Mouse (Mus musculus): ENCODE data around the gene Gpr183. TPM values are rescaled to one million over a fixed set of nuclear protein-coding genes. Genes with fewer than 3 reads are reported as not detected.

Gene Gpr183
- polyA plus RNA-seq, 1 experiment: 0.06 TPM

DNA sequence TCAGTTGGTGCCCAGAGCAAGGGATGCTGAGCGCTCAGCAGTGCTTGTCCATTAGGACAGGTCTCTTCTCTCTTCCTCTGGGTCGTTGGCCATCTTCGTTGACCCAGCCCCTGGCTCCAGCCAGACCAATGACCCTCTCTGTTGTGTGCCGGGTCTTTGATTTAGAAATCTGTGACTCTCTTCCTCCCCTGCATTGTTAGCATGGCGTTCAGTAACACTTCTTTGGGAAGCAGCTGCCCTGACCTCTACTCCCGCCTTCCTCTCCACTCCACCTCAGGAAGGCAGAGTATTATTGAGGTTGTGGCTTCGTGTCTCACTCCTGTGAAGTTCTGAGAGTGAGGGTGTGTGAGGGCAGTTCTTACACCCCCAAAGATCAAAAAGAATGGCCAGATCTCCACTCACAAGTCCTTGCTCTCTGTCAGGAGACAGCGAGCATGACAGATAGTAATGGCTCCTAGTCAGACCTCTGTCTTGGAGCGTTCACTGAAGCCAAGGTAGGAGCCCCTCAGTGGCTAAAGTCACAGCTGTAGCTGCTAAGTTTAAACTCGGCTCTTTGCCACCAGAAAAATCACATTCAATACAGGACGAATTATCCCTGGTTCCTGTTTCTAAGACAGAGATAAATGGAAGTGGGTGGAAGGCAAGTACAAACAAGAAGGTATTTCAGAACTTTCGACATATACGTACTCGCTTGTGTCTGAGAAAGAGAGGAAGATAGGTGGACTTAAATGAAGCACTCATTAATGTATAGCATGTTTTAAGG lies 2.7 kb downstream of the Gpr183 start:
- Histone ChIP-seq H3K27me3 (ENCODE audit: control insufficient read depth, insufficient read depth, insufficient read length) (no peaks in the 10 kb centered on the region), H3K4me3 (ENCODE audit: insufficient read depth, poor library complexity, severe bottlenecking) (no peak overlapping the region), H3K79me2 (ENCODE audit: control insufficient read depth, insufficient read depth) (no peaks in the 10 kb centered on the region), H3ac (ENCODE audit: control insufficient read depth, insufficient read length, low read depth) (no peak overlapping the region), H3K36me3 (ENCODE audit: control insufficient read depth, insufficient read depth) (no peaks in the 10 kb centered on the region), H3K79me3 (ENCODE audit: low read depth) (no peaks in the 10 kb centered on the region)
- TF ChIP-seq MAX (IDR thresholded peaks at IDR 0.05) (no peak), USF1 (IDR thresholded peaks at IDR 0.05; ENCODE audit: low read depth) (no peak), FOSL1 (IDR thresholded peaks at IDR 0.05; ENCODE audit: insufficient read depth, low read length, poor library complexity, severe bottlenecking) (no peak), CEBPB (IDR thresholded peaks at IDR 0.05; ENCODE audit: low read depth) (no peak), MYOG (IDR thresholded peaks at IDR 0.05; ENCODE audit: control insufficient read depth, extremely low read depth, insufficient read length) (no peak), MYOD1 (IDR thresholded peaks at IDR 0.05; ENCODE audit: control insufficient read depth, insufficient read length, low read depth) (no peak), CTCF (IDR thresholded peaks at IDR 0.05; ENCODE audit: control insufficient read depth, insufficient read depth, insufficient read length) (no peak)

DNA sequence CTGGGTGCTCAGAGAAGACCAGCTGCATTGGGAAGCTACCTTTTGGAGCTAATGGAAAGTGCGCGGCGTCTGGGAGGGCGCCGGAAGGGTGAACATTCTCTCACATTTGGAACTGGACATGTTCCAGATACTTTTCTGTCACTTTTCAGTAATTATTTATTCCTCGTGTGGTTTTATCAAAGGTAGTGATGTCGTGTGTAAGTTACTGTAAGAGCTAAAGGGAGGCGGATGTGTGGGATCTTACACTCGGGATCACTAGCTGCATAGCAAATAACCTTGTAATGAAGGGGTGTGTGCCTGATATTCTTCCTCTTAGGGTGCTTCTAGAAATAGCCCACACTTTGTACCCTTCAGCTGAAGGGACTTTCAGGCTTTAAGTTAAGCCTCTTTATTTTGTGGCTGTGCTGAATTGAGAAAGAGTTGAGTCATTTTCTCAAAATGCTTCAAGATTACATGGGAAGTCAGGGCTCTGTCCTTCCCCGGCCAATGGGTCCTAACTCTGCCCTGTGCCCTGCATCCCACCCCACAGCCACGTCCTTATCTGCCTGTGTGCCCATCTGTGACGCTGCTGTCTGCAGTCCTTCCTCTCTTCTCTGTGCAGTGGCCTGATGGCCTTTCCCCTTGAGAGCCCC lies 3.4 kb downstream of the Gpr183 start:
- no peak overlapping the region for H3K4me3 ChIP-seq (ENCODE audit: insufficient read depth, poor library complexity, severe bottlenecking)
- H3K79me2 ChIP-seq (ENCODE audit: control insufficient read depth, insufficient read depth): no peaks in the 10 kb centered on the region
- H3K36me3 ChIP-seq (ENCODE audit: control insufficient read depth, insufficient read depth): no peaks in the 10 kb centered on the region
- no peaks in the 10 kb centered on the region for H3K79me3 ChIP-seq (ENCODE audit: low read depth)
- no peak overlapping the region for H3ac ChIP-seq (ENCODE audit: control insufficient read depth, insufficient read length, low read depth)
- H3K27me3 ChIP-seq (ENCODE audit: control insufficient read depth, insufficient read depth, insufficient read length): no peaks in the 10 kb centered on the region
- TF ChIP-seq FOSL1 (IDR thresholded peaks at IDR 0.05; ENCODE audit: insufficient read depth, low read length, poor library complexity, severe bottlenecking): no peak
- no peak for TF ChIP-seq CEBPB (IDR thresholded peaks at IDR 0.05; ENCODE audit: low read depth)
- no peak for TF ChIP-seq USF1 (IDR thresholded peaks at IDR 0.05; ENCODE audit: low read depth)
- no peak for TF ChIP-seq CTCF (IDR thresholded peaks at IDR 0.05; ENCODE audit: control insufficient read depth, insufficient read depth, insufficient read length)
- TF ChIP-seq MYOD1 (IDR thresholded peaks at IDR 0.05; ENCODE audit: control insufficient read depth, insufficient read length, low read depth): no peak
- TF ChIP-seq MYOG (IDR thresholded peaks at IDR 0.05; ENCODE audit: control insufficient read depth, extremely low read depth, insufficient read length): no peak
- no peak for TF ChIP-seq MAX (IDR thresholded peaks at IDR 0.05)

DNA sequence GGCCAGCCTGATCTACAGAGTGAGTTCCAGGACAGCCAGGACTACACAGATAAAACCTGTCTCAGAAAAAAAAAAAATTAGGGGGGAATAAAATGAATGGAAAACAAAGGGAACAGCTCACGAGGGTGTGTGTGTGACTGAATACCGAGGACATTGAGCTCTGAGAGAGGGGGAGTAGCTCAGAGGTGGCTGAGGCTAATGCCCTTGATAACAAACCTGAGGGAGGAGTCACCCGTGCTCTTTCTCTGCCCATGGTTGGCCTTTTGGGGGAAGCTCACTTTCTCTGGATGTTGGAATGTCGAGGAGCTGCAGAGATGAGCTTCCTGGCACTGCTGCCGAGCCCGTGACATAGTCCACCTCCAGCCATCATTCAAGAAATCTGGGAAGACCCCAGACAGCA lies 4.0 kb downstream of the Gpr183 start:
- no peak overlapping the region for H3ac ChIP-seq (ENCODE audit: control insufficient read depth, insufficient read length, low read depth)
- H3K4me3 ChIP-seq (ENCODE audit: insufficient read depth, poor library complexity, severe bottlenecking): no peak overlapping the region
- H3K79me2 ChIP-seq (ENCODE audit: control insufficient read depth, insufficient read depth): no peaks in the 10 kb centered on the region
- no peaks in the 10 kb centered on the region for H3K79me3 ChIP-seq (ENCODE audit: low read depth)
- no peaks in the 10 kb centered on the region for H3K36me3 ChIP-seq (ENCODE audit: control insufficient read depth, insufficient read depth)
- no peak for TF ChIP-seq USF1 (IDR thresholded peaks at IDR 0.05; ENCODE audit: low read depth)
- no peaks in the 10 kb centered on the region for H3K27me3 ChIP-seq (ENCODE audit: control insufficient read depth, insufficient read depth, insufficient read length)

DNA sequence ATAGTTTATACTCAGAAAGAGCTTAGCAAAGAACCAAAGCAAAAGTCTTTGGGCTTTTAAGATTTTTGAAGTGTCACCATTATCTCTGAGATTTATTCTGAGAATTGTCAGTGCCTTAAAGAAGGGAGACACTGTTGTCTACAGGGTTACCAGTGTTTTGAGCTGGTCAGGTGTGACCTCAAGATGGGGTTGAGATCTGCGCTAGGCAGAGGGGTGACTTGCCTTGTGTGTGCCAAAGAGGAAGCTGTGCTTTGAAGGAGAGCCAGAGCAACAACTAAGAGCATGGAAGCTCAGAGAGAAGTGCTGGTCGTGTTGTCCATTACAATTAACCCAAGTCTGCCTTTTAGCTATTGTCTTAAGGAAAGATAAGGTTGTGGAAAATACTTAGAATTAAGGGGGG lies 4.5 kb downstream of the Gpr183 start:
- H3K4me3 ChIP-seq (ENCODE audit: insufficient read depth, poor library complexity, severe bottlenecking): no peak overlapping the region
- H3K36me3 ChIP-seq (ENCODE audit: control insufficient read depth, insufficient read depth): no peaks in the 10 kb centered on the region
- TF ChIP-seq MYOD1 (IDR thresholded peaks at IDR 0.05; ENCODE audit: control insufficient read depth, insufficient read length, low read depth) (no peak), MYOG (IDR thresholded peaks at IDR 0.05; ENCODE audit: control insufficient read depth, extremely low read depth, insufficient read length) (no peak), CEBPB (IDR thresholded peaks at IDR 0.05; ENCODE audit: low read depth) (no peak), MAX (IDR thresholded peaks at IDR 0.05) (no peak), FOSL1 (IDR thresholded peaks at IDR 0.05; ENCODE audit: insufficient read depth, low read length, poor library complexity, severe bottlenecking) (no peak), CTCF (IDR thresholded peaks at IDR 0.05; ENCODE audit: control insufficient read depth, insufficient read depth, insufficient read length) (no peak), USF1 (IDR thresholded peaks at IDR 0.05; ENCODE audit: low read depth) (no peak)
- no peak overlapping the region for H3ac ChIP-seq (ENCODE audit: control insufficient read depth, insufficient read length, low read depth)
- no peaks in the 10 kb centered on the region for H3K79me3 ChIP-seq (ENCODE audit: low read depth)
- H3K27me3 ChIP-seq (ENCODE audit: control insufficient read depth, insufficient read depth, insufficient read length): no peaks in the 10 kb centered on the region
- no peaks in the 10 kb centered on the region for H3K79me2 ChIP-seq (ENCODE audit: control insufficient read depth, insufficient read depth)

DNA sequence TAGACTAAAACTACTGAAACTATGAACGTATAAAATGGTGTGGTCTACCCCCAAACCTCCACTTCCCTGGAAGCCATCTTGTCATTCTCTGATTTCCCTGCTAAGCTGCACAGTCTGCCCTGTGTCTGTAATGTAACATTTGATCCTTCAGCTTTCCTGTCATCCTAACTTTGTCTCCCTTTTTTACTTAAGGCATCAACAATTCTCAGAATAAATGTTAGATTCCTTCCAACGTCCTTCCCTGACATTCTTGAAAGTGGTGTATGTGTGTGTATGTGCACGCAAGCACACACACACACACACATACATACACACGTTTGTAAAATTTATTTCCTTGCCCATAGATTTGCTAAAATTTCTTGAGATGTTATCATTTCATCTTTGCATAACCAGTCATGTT lies 5.0 kb downstream of the Gpr183 start:
- no peaks in the 10 kb centered on the region for H3K79me3 ChIP-seq (ENCODE audit: low read depth)
- no peak overlapping the region for H3K4me3 ChIP-seq (ENCODE audit: insufficient read depth, poor library complexity, severe bottlenecking)
- H3K79me2 ChIP-seq (ENCODE audit: control insufficient read depth, insufficient read depth): no peaks in the 10 kb centered on the region
- no peaks in the 10 kb centered on the region for H3K27me3 ChIP-seq (ENCODE audit: control insufficient read depth, insufficient read depth, insufficient read length)
- no peak overlapping the region for H3ac ChIP-seq (ENCODE audit: control insufficient read depth, insufficient read length, low read depth)
- H3K36me3 ChIP-seq (ENCODE audit: control insufficient read depth, insufficient read depth): no peaks in the 10 kb centered on the region
- TF ChIP-seq CTCF (IDR thresholded peaks at IDR 0.05; ENCODE audit: control insufficient read depth, insufficient read depth, insufficient read length): no peak
- no peak for TF ChIP-seq CEBPB (IDR thresholded peaks at IDR 0.05; ENCODE audit: low read depth)
- no peak for TF ChIP-seq USF1 (IDR thresholded peaks at IDR 0.05; ENCODE audit: low read depth)
- no peak for TF ChIP-seq MAX (IDR thresholded peaks at IDR 0.05)
- TF ChIP-seq MYOG (IDR thresholded peaks at IDR 0.05; ENCODE audit: control insufficient read depth, extremely low read depth, insufficient read length): no peak
- no peak for TF ChIP-seq MYOD1 (IDR thresholded peaks at IDR 0.05; ENCODE audit: control insufficient read depth, insufficient read length, low read depth)
- TF ChIP-seq FOSL1 (IDR thresholded peaks at IDR 0.05; ENCODE audit: insufficient read depth, low read length, poor library complexity, severe bottlenecking): no peak

All from C2C12 (cell line).